In the genomic region with DNA sequence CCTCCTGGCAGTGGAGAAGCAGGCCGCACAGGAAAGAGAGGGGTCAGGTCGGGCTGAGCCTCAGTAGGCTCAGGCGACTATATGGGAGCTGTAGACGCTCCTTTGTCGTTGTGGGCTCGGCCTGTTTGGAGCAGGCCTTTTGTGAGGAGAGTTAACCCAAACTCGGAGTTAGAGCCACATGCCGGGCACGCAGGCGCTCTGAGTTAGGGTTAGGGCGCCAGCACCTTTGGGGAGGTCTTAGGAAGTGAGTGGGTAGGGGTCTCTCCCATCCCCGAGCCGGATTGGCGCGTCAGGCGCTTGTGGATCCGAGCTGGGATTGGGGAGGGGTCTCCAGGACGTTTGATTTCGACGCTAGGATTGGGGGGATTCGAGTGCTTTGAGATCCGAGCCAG, we compare ENCODE assay signal across 8 mouse cellular contexts. TPM values are rescaled to one million over a fixed set of nuclear protein-coding genes. Genes with fewer than 3 reads are reported as not detected.
A peak's percentile ranks its signal among the peaks of the same experiment; 100 is the strongest.
DNase-seq lines count a peak whose midpoint lies in the region; ATAC-seq and TF ChIP-seq lines count a peak whose summit lies in the region.

No protein-coding gene starts in this region.

- no peaks in the 10 kb centered on the region for H3K27me3 ChIP-seq in cerebellum, adult 2 months (ENCODE audit: control insufficient read depth, insufficient read depth, low read length)
- no peaks in the 10 kb centered on the region for H3K27me3 ChIP-seq in liver, postnatal 0 days (ENCODE audit: insufficient read depth, low read length)

- no peak for DNase-seq in cerebellum, adult 2 months
- no peak for DNase-seq in cerebellum, adult 11 months
- no peak for DNase-seq in lung, adult 2 months
- DNase-seq in lung, postnatal 14 days: no peak
- DNase-seq in forelimb bud, embryonic 11.5 days (ENCODE audit: low read depth, low spot score): peak; percentile 44
- no peak for DNase-seq in liver, postnatal 0 days
- no peak for DNase-seq in spleen, postnatal 14 days (ENCODE audit: low spot score in 2 of 2)
- DNase-seq in lung, postnatal 10 days: no peak

- peak overlapping the region; percentile 99 for H3K4me2 ChIP-seq in liver, postnatal 0 days (ENCODE audit: low read depth, low read length)

- H3K27ac ChIP-seq in cerebellum, adult 2 months (ENCODE audit: insufficient read depth, low read length): peak overlapping the region; percentile 62; the same call in 1 of the 2 replicates
- H3K27ac ChIP-seq in liver, postnatal 0 days (ENCODE audit: low read depth): peak overlapping the region; percentile 83

- H3K36me3 ChIP-seq in liver, postnatal 0 days (replicated peaks; ENCODE audit: insufficient read depth, low read length): no peaks in the 10 kb centered on the region

- peaks cover 9% of the 10 kb centered on the region for H3K4me1 ChIP-seq in cerebellum, adult 2 months (ENCODE audit: control insufficient read depth, insufficient read depth, low read length)
- peaks cover 11% of the 10 kb centered on the region for H3K4me1 ChIP-seq in lung, adult 2 months (ENCODE audit: control insufficient read depth, insufficient read depth, low read length)
- H3K4me1 ChIP-seq in liver, postnatal 0 days (ENCODE audit: insufficient read depth): peaks cover 12% of the 10 kb centered on the region

- peak overlapping the region; percentile 84 for H3K4me3 ChIP-seq in cerebellum, adult 2 months (replicated peaks; ENCODE audit: insufficient read depth, low read depth, low read length)
- peak overlapping the region; percentile 72 for H3K4me3 ChIP-seq in lung, adult 2 months (replicated peaks; ENCODE audit: extremely low read depth, low read depth, low read length)
- peak overlapping the region; percentile 93 for H3K4me3 ChIP-seq in liver, postnatal 0 days (ENCODE audit: low read depth, low read length)

- no peak for TF ChIP-seq POLR2A in cerebellum, adult 2 months (IDR thresholded peaks at IDR 0.05; ENCODE audit: borderline replicate concordance, insufficient read depth, low read length)
- TF ChIP-seq POLR2A in lung, adult 2 months (IDR thresholded peaks at IDR 0.05; ENCODE audit: borderline replicate concordance, extremely low read depth, low read depth, low read length): no peak

- peak; percentile 56 for ATAC-seq in liver, postnatal 0 days

- TF ChIP-seq CTCF in cerebellum, adult 2 months (IDR thresholded peaks at IDR 0.05; ENCODE audit: borderline replicate concordance, insufficient read depth, low read depth, low read length): no peak
- no peak for TF ChIP-seq CTCF in lung, adult 2 months (IDR thresholded peaks at IDR 0.05; ENCODE audit: insufficient read depth, low read length)
- TF ChIP-seq CTCF in liver, postnatal 0 days (IDR thresholded peaks at IDR 0.05; ENCODE audit: low read depth): no peak

- WGBS in cerebellum, adult 2 months: under 1% methylated on average over 22 of the region's 22 CpGs
- under 1% methylated on average over 22 of the region's 22 CpGs for WGBS in lung, adult 2 months
- under 1% methylated on average over 22 of the region's 22 CpGs for WGBS in liver, postnatal 0 days (ENCODE audit: insufficient replicate concordance)

- H3K9ac ChIP-seq in liver, postnatal 0 days (replicated peaks): peak overlapping the region; percentile 82

- H3K9me3 ChIP-seq in liver, postnatal 0 days (ENCODE audit: low read length): no peaks in the 10 kb centered on the region

- TF ChIP-seq EP300 in liver, postnatal 0 days (IDR thresholded peaks at IDR 0.05; ENCODE audit: low read depth): no peak

RNA-seq across cellular contexts. Expression of gene Stx16, which starts 0.3 kb away (rescaled TPM):
- 81.7 and 83.0 TPM in 2 replicates for polyA plus RNA-seq in cerebellum, adult 2 months (2012; rRNA removed)
- polyA plus RNA-seq in lung, adult 2 months (2012; rRNA removed): 35.0 and 43.1 TPM in 2 replicates
- 2.4 and 2.9 TPM in 2 replicates for polyA plus RNA-seq in liver, postnatal 0 days (2015; fragmentation: Nextera tagmentation; extraction: Ambion mirVana)

RNA-seq across cellular contexts. Expression of gene Npepl1, which starts 33.7 kb away (rescaled TPM):
- polyA plus RNA-seq in cerebellum, adult 2 months (2012; rRNA removed): 44.3 and 48.2 TPM in 2 replicates
- 116 and 117 TPM in 2 replicates for polyA plus RNA-seq in lung, adult 2 months (2012; rRNA removed)
- polyA plus RNA-seq in liver, postnatal 0 days (2015; fragmentation: Nextera tagmentation; extraction: Ambion mirVana): 30.8 and 32.0 TPM in 2 replicates
